Mouse (Mus musculus) embryonic facial prominence, embryonic 11.5 days (tissue): ENCODE results near the gene Zfr. TPM values are rescaled to one million over a fixed set of nuclear protein-coding genes. Genes with fewer than 3 reads are reported as not detected.

Experiments used
- ATAC-seq: fragments of 200-750 bp; cut with Nextera tagmentation; replicated peaks from 2 replicates; pipeline ENCODE4 v1.8.0; 2017; ENCODE audit warnings: low read depth; ENCODE audit not compliant: insufficient number of reproducible peaks, low FRiP score, low TSS enrichment
- DNase-seq: peaks from one replicate; pipeline ENCODE4 v3.0.0-alpha.2; 2015; ENCODE audit warnings: low spot score
- H3K27ac ChIP-seq: fragments of 300-500 bp; sonication (generic); replicated peaks from 2 replicates; pipeline ENCODE4 v1.5.1; 2014; ENCODE audit warnings: mild to moderate bottlenecking, low read depth, low read length, control low read depth
- H3K27me3 ChIP-seq: fragments of 300-500 bp; sonication (generic); 2 replicates; pipeline ENCODE4 v1.6.1; 2014; ENCODE audit warnings: mild to moderate bottlenecking, low read length, moderate library complexity, mixed read lengths; ENCODE audit not compliant: control insufficient read depth, insufficient read depth
- H3K36me3 ChIP-seq: fragments of 300-500 bp; sonication (generic); replicated peaks from 2 replicates; pipeline ENCODE4 v1.6.1; 2014; ENCODE audit warnings: low read depth, mild to moderate bottlenecking, low read length, moderate library complexity, mixed read lengths; ENCODE audit not compliant: control insufficient read depth, insufficient read depth
- H3K4me1 ChIP-seq: fragments of 300-500 bp; sonication (generic); 2 replicates; pipeline ENCODE4 v1.6.1; 2014; ENCODE audit warnings: low read length, mixed read lengths; ENCODE audit not compliant: control insufficient read depth, insufficient read depth
- H3K4me2 ChIP-seq: fragments of 300-500 bp; sonication (generic); 2 replicates; pipeline ENCODE4 v1.6.1; 2014; ENCODE audit warnings: low read depth, mild to moderate bottlenecking, control low read depth, low read length, moderate library complexity
- H3K4me3 ChIP-seq: fragments of 300-500 bp; sonication (generic); 2 replicates; pipeline ENCODE4 v1.5.1; 2014; ENCODE audit warnings: low read depth, low read length, control low read depth
- H3K9ac ChIP-seq: fragments of 300-500 bp; sonication (generic); replicated peaks from 2 replicates; pipeline ENCODE4 v1.6.1; 2014; ENCODE audit warnings: mild to moderate bottlenecking, control low read depth, low read length
- H3K9me3 ChIP-seq: fragments of 300-500 bp; sonication (generic); replicated peaks from 2 replicates; pipeline ENCODE4 v1.6.1; 2016; ENCODE audit warnings: mild to moderate bottlenecking, low read length, inconsistent platforms, mixed read lengths; ENCODE audit not compliant: control insufficient read depth
- WGBS: fragments of 180-500 bp; shearing (Covaris S2); extraction: QIAGEN DNeasy Blood & Tissue Kit; methylation state at CpG from one replicate; pipeline ENCODE4 v1.1.7; 2014; 5-methylcytosine and 5-hydroxymethylcytosine counted together
- polyA plus RNA-seq: library from polyadenylated mRNA; unstranded; fragments of >200 nt; fragmentation: Nextera tagmentation; extraction: Ambion mirVana; gene quantifications from 2 replicates; pipeline ENCODE4 v1.2.1, GENCODE M21; 2014

The Zfr gene
- polyA plus RNA-seq, 1 experiment from 2014 or later = 112 TPM

GRCm38 (mm10) chr15:12223393-12223792 lies 105.8 kb downstream of the Zfr start:
- WGBS = 78% methylated on average over 6 of the region's 6 CpGs
- no peaks in the 10 kb centered on the region for H3K4me1 ChIP-seq
- no peak for ATAC-seq

GRCm38 (mm10) chr15:12224239-12224638 lies 106.6 kb downstream of the Zfr start:
- Histone ChIP-seq H3K27ac (no peak overlapping the region), H3K36me3 (no peaks in the 10 kb centered on the region), H3K4me2 (no peak overlapping the region), H3K9ac (no peak overlapping the region), H3K9me3 (no peaks in the 10 kb centered on the region), H3K4me1 (no peaks in the 10 kb centered on the region), H3K27me3 (no peaks in the 10 kb centered on the region), H3K4me3 (no peak overlapping the region)
- no peak for ATAC-seq
- WGBS = 98% methylated on average over 2 of the region's 2 CpGs
- no peak for DNase-seq

More at GRCm38 (mm10) chr15:12223393-12223792, 105.8 kb downstream of the Zfr start:
- H3K27me3 ChIP-seq = no peaks in the 10 kb centered on the region
- H3K4me2 ChIP-seq = no peak overlapping the region
- no peak overlapping the region for H3K9ac ChIP-seq
- DNase-seq = no peak
- no peaks in the 10 kb centered on the region for H3K36me3 ChIP-seq
- no peak overlapping the region for H3K27ac ChIP-seq
- no peak overlapping the region for H3K4me3 ChIP-seq
- H3K9me3 ChIP-seq = no peaks in the 10 kb centered on the region

GRCm38 (mm10) chr15:12225062-12225461 lies 107.4 kb downstream of the Zfr start:
- ATAC-seq (no peak), DNase-seq (no peak)
- WGBS = 59% methylated on average over 4 of the region's 4 CpGs
- H3K27me3 ChIP-seq = no peaks in the 10 kb centered on the region
- no peak overlapping the region for H3K4me3 ChIP-seq
- H3K4me1 ChIP-seq = no peaks in the 10 kb centered on the region
- no peaks in the 10 kb centered on the region for H3K36me3 ChIP-seq
- H3K9me3 ChIP-seq = no peaks in the 10 kb centered on the region
- no peak overlapping the region for H3K9ac ChIP-seq
- H3K27ac ChIP-seq = no peak overlapping the region
- no peak overlapping the region for H3K4me2 ChIP-seq

GRCm38 (mm10) chr15:12226908-12227307 lies 109.3 kb downstream of the Zfr start:
- no peaks in the 10 kb centered on the region for H3K27me3 ChIP-seq
- no peaks in the 10 kb centered on the region for H3K36me3 ChIP-seq
- H3K9ac ChIP-seq = no peak overlapping the region
- no peaks in the 10 kb centered on the region for H3K9me3 ChIP-seq
- no peak for DNase-seq
- no peak overlapping the region for H3K4me3 ChIP-seq
- no peak for ATAC-seq
- H3K4me2 ChIP-seq = no peak overlapping the region
- no peaks in the 10 kb centered on the region for H3K4me1 ChIP-seq
- no peak overlapping the region for H3K27ac ChIP-seq
- 95% methylated on average over 15 of the region's 15 CpGs for WGBS

GRCm38 (mm10) chr15:12227355-12227754 lies 109.7 kb downstream of the Zfr start:
- H3K27ac ChIP-seq = no peak overlapping the region
- H3K36me3 ChIP-seq = no peaks in the 10 kb centered on the region
- no peak overlapping the region for H3K4me2 ChIP-seq
- no peaks in the 10 kb centered on the region for H3K27me3 ChIP-seq
- no peak overlapping the region for H3K9ac ChIP-seq
- H3K9me3 ChIP-seq = no peaks in the 10 kb centered on the region
- 89% methylated on average over 4 of the region's 4 CpGs for WGBS
- no peak overlapping the region for H3K4me3 ChIP-seq
- DNase-seq (no peak), ATAC-seq (no peak)
- no peaks in the 10 kb centered on the region for H3K4me1 ChIP-seq

GRCm38 (mm10) chr15:12229603-12230242 lies 112.1 kb downstream of the Zfr start:
- 78% methylated on average over 10 of the region's 10 CpGs for WGBS
- no peaks in the 10 kb centered on the region for H3K27me3 ChIP-seq
- H3K9me3 ChIP-seq = no peaks in the 10 kb centered on the region
- no peaks in the 10 kb centered on the region for H3K36me3 ChIP-seq
- DNase-seq = no peak
- no peak overlapping the region for H3K4me2 ChIP-seq
- ATAC-seq = no peak
- H3K9ac ChIP-seq = no peak overlapping the region
- H3K4me3 ChIP-seq = no peak overlapping the region
- H3K27ac ChIP-seq = no peak overlapping the region
- no peaks in the 10 kb centered on the region for H3K4me1 ChIP-seq

- no peaks in the 10 kb centered on the region for H3K27me3 ChIP-seq
- no peak overlapping the region for H3K4me3 ChIP-seq
- H3K4me1 ChIP-seq = no peaks in the 10 kb centered on the region
- no peak for DNase-seq
- ATAC-seq = no peak
- no peak overlapping the region for H3K9ac ChIP-seq
- 68% methylated on average over 12 of the region's 12 CpGs for WGBS
- H3K4me2 ChIP-seq = no peak overlapping the region
- no peak overlapping the region for H3K27ac ChIP-seq
- H3K9me3 ChIP-seq = no peaks in the 10 kb centered on the region
- no peaks in the 10 kb centered on the region for H3K36me3 ChIP-seq
These were observed 112.8 kb downstream of the Zfr start for GRCm38 (mm10) chr15:12230243-12230935.

GRCm38 (mm10) chr15:12231462-12231861 lies 113.8 kb downstream of the Zfr start:
- no peaks in the 10 kb centered on the region for H3K27me3 ChIP-seq
- 86% methylated on average over 6 of the region's 6 CpGs for WGBS
- no peak for DNase-seq
- H3K9ac ChIP-seq = no peak overlapping the region
- no peaks in the 10 kb centered on the region for H3K4me1 ChIP-seq
- H3K4me2 ChIP-seq = no peak overlapping the region
- H3K27ac ChIP-seq = no peak overlapping the region
- H3K4me3 ChIP-seq = no peak overlapping the region
- no peaks in the 10 kb centered on the region for H3K9me3 ChIP-seq
- ATAC-seq = no peak
- no peaks in the 10 kb centered on the region for H3K36me3 ChIP-seq
